Mouse (Mus musculus) right cerebral cortex, postnatal 25 days (tissue): Measurements from ENCODE around the gene Olfr1198.

Source experiments
- DNase-seq: peaks from one replicate; pipeline ENCODE4 v3.0.0; 2022

Olfr1198 gene

DNA sequence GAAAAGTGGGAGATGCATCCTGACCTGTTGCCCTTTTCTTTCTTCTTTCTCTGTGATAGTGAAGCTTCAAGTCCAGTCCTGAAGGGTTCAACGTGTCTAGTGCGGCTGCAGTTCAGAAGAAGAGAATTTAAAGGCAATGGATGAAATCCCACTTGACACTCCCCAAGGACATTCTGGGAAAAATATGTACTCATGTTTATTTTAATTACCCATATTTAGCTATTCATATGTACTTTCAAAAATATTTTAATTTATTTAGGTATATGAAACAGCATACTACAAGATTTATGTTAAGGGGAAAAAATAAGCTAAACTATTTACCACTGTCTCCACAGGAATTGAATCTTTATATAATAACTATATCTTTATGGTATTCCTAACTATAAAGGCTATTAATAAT, at the start of gene Olfr1198:
Olfr1198 (minus strand) TSS at position 101 of the 400 bp plus-strand sequence.
- DNase-seq: no peak

- DNase-seq: no peak
These were observed 41.6 kb upstream of the Olfr1198 start, which contains the start of gene Olfr1201 for GRCm38 (mm10) chr2:88792736-88793135. TSS of gene Olfr1201 (plus strand) at chr2:88793036.

- DNase-seq: no peak
These were observed 19.2 kb upstream of the Olfr1198 start, which contains the start of gene Olfr1200 for GRCm38 (mm10) chr2:88770388-88770787. TSS of gene Olfr1200 (minus strand) at chr2:88770488.

GRCm38 (mm10) chr2:88760369-88760768, 9.2 kb upstream of the Olfr1198 start, which contains the start of gene Olfr1199:
TSS of gene Olfr1199 (minus strand) at chr2:88760469.
- no peak for DNase-seq

DNA sequence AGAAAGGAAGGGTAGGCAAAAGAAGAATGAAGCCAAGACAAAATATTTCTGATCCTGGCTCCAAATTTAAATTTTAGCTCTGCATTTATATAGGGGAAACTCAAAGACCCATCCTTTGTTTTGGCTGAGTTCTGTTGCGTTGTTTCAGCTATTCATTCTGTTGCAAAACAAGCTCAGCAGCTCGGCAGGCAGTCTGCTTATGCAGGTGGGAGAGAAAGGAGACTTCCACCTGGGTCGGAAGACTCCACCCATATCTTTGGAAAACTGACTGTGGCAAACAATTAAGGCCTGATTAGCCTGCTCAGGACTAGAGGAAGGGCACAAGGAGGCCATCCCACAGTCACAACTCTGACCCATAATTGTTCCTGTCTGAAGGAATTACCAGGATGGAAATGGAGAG, 7.8 kb downstream of the Olfr1198 start:
- no peak for DNase-seq

- DNase-seq: no peak
These were observed 18.9 kb downstream of the Olfr1198 start, which contains the start of gene Olfr1197 for GRCm38 (mm10) chr2:88732266-88732665. TSS of gene Olfr1197 (minus strand) at chr2:88732366.

DNA sequence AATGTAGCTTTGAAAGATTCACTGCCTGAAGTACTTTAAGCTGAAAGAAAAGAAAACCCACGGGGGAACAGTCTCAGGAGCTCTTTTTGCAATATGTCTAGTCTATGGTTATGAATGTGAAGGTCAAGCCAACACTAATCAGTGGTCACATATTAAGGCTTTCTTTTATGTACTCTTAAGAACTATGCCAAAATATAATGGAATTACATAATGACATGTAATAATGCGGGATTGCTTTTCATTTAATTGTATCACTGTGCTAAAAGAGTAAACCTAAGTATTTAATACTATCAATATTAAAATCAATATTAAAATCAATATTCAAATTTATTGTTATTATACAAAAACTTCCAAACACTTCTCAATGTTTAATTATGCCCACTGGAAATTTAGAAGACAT, 46.7 kb downstream of the Olfr1198 start, which contains the start of gene Olfr1196:
Olfr1196 (minus strand) TSS at position 101 of the 400 bp plus-strand sequence.
- no peak for DNase-seq
